Mouse (Mus musculus) gastrocnemius, postnatal 25 days (tissue): ENCODE results near the gene Actl10. TPM values are rescaled to one million over a fixed set of nuclear protein-coding genes. Genes with fewer than 3 reads are reported as not detected.

Source experiments
- DNase-seq: peaks from one replicate; pipeline ENCODE4 v3.0.0; 2022
- total RNA-seq, 2 experiments: library from RNA; stranded (reverse); gene quantifications; 1 replicate in 1 of 2; 2 replicates in 1 of 2; pipeline ENCODE4 v1.2.3; 2021

The Actl10 gene
- total RNA-seq, 2 experiments from 2014 or later = not detected

DNA sequence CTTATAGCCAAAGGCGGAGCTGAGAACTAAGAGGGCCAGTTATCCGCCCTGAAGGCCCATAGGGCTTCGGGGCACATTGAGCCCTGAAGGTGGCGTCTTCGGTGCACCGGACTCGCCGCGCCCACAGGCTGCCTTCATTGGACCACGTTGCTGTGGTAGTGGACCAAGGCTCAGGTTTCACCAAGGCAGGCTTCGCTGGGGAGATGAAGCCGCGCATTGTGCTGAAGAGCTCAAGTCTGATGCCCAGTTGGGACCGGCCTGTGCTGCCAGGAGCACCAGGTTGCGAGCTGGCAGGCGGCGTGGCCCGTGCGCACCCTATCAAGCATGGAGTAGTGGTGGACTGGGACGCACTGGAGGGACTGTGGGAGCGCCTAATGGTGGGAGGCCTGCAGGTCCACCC, 351 bp downstream of the Actl10 start:
- peak; percentile 37 for DNase-seq

- DNase-seq = peak; percentile 73
Observed at GRCm38 (mm10) chr2:154552424-154552907, 890 bp downstream of the Actl10 start.

DNA sequence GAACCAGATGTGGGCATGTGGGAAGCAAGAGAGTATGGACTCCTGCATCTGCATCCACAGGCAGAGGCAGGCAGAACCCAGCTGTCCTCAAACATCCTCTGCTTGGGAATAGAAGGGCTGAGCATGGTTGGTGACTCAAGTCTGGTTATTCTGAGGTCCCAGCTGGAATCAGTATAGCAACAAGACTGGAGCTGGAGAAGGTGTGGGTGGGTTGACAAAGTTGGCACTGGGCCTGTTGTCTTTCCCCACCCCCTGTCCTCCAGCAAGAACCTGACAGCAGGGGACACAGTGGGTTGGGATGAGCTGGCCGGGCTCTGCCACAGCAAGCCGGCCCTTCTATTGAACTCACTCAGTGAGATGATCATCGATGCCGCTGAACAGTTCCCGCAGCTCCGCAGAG, 3.7 kb downstream of the Actl10 start:
- no peak for DNase-seq

- no peak for DNase-seq
Observed at GRCm38 (mm10) chr2:154557184-154557832, 5.7 kb downstream of the Actl10 start.

- peak; percentile 54 for DNase-seq
Observed at GRCm38 (mm10) chr2:154558264-154559039, 6.9 kb downstream of the Actl10 start, which contains the start of gene Necab3. Gene Necab3 (minus strand): TSS chr2:154558890.

DNA sequence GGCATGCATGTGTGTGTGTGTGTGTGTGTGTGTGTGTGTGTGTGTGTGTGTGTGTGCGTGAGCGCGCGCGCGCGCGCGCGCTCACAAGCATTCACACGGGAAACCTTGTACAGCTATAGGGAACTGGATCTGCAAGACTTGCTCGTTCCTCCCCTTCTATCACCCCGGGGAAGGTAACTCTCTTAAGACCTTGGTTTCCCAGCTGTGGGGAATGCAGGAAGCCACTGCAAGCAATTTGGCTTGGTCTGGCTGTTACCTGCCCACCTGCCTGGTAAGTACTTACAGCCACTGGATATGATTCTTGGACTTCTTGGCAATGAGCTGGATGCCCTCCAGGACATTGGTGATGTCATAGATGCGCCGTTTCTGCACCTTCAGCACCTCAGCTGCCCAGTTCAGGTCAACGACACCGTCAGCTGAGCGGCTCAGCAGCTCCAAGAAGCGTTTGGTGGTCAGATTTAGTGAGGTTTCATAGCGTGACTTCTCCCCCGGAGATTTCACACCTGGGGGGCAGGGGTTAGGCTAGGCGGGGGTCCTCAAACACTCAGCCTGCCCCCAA, 12.1 kb downstream of the Actl10 start:
- no peak for DNase-seq

DNA sequence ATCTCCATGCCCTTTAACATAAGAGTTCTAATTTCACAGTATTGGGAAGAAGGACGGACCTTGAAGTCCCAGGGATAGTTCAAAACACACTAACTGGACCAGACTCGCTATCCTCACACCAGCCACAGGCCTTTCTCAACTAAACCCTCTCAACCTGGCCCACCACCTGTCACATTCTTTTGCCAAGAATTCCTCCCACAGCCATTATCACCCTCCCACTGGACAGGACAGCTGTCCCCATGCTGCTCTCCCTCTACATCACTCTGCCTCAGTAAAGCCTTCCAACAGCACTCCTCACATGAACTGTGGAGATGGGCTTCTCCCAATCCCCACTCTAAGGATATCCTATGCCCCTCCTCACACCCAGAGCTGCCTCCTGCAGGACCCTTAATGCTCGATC, 14.0 kb downstream of the Actl10 start:
- DNase-seq = no peak

GRCm38 (mm10) chr2:154566641-154567040, 15.1 kb downstream of the Actl10 start:
- DNase-seq = no peak

DNA sequence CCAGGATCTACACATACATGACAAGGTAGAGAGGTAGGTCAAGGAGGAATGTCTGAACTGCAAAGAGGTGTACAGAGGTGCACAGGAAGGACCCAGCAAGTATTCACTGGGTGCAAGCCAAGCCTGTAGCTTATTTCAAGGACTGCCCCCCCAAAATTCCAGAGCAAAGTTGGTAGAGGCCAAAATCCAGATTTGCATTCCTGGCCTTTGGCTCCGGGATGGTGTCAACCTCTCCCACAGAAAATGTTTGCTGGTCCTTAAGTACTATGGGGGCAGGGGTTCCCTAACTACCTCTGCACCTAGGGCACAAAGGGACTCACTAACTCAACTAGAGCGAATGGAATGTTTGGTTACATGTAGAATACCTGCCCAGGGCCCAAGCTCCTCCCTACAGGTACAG, 16.2 kb downstream of the Actl10 start:
- no peak for DNase-seq

DNA sequence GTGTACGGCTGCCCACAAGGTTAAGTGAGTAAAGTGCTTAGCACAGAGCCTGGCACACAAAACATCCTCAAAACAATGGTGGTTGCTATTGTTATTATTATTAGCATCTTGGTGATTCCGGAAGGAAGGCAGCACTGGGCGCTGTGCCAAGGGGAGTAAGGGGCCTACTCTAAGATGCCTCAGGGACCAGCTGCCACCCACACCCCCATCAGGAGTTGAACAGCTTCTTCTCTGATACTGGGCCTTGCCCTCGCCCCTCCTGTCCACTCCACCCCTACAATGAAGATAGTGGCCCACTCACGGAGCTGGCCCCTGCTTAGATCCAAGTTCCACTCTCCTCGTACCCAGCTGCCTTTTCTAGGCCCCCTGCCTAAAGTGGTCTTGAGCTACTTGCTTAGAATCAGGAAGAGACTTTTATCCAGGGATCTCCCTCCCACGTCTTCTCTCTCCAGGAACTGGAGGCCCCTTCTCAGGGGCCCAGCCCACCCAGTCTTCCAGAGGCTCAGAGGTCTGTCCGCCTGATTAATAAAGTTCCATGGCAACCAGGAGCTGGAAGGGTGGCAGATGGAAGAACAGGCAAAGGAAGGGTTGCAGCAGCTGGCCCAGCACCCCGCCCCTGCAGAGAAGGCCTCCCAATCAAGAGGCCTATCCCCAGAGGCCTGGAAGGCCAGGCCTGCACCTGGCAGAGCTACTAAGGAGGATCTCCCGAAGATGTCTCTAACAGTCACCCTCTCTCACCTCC, 16.9 kb downstream of the Actl10 start:
- DNase-seq = no peak

- peak; percentile 57 for DNase-seq
Observed at GRCm38 (mm10) chr2:154569071-154569748, 17.6 kb downstream of the Actl10 start.

DNA sequence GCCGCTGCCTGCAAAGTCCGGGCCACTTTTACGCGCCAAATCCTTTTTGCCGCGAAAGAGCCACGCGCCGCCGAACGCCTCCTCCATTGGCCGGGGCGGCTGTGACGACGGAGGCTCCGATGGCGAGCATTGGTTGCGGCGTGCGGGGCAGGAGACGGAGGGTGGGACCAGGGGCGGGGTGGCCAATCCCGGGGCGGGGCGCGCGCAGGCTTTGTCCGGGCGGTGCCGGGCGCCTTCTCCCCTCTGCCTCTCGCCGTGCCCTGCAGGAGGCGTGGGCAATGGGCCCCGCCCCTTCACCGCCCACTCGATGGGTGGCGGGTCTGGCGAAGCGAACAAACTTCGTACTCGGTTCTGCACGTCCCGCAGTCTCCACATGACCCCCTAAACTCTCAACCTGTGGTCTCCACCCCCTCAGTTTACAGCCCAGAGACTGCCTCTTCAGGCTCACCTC, 18.3 kb downstream of the Actl10 start, which contains the start of gene E2f1:
E2f1 (minus strand) TSS at position 57 of the 451 bp plus-strand sequence.
- DNase-seq = peak; percentile 98

- DNase-seq = no peak
Observed at GRCm38 (mm10) chr2:154570666-154571065, 19.1 kb downstream of the Actl10 start.

DNA sequence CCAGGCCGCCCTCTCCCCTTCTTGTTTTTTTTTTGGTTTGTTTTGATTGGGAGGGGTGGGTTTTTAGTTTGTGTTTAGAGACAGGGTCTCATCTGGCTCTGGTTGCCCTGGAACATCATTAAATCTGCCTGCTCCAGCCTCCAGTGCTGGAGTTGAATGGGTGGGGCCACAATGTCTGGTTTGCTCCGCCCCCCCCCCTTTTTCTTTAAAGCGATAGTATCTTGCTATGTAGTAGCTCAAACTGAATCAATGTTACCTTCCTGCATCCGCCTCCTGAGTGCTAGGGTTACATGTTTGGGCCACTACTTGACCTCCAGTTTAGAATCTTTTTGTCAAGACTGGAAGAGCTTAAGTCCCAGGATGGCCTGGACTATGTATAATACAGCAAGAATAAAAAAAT, 19.7 kb downstream of the Actl10 start:
- no peak for DNase-seq

DNA sequence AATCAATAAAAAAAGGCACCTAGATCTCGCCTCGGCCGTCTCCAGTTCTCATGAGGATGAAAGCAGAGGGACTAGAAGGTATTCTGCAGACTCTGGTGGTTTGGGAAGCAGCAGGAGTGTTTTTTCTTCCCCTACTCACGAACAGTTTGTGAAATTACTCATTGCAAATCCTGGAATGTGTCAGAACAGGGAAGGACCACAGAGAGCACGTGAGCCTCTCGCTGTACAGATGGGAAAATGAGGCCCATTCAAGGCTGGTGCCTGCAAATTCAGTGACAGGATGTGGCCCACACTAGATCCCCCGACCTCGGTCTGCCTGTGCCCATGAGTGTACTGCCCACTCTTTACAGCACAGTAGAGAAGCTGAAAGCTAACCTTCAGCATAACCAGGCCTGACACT, 20.4 kb downstream of the Actl10 start:
- no peak for DNase-seq

GRCm38 (mm10) chr2:154572996-154573395, 21.4 kb downstream of the Actl10 start:
- DNase-seq = no peak

- no peak for DNase-seq
Observed at GRCm38 (mm10) chr2:154574271-154574670, 22.7 kb downstream of the Actl10 start.

- DNase-seq = no peak
Observed at GRCm38 (mm10) chr2:154576876-154577743, 25.5 kb downstream of the Actl10 start.

- no peak for DNase-seq
Observed at GRCm38 (mm10) chr2:154577744-154578067, 26.1 kb downstream of the Actl10 start.

GRCm38 (mm10) chr2:154580586-154580985, 29.0 kb downstream of the Actl10 start:
- DNase-seq = peak; percentile 64

- DNase-seq = no peak
Observed at GRCm38 (mm10) chr2:154581421-154581820, 29.8 kb downstream of the Actl10 start.
